Mouse (Mus musculus): Measurements from ENCODE around the gene Rassf8.

GRCm38 (mm10) chr6:145830617-145831016, 84.1 kb downstream of the Rassf8 start:
- no peak for TF ChIP-seq CTCF (IDR thresholded peaks at IDR 0.05; ENCODE audit: control insufficient read depth, insufficient read depth, insufficient replicate concordance, low read depth, low read length)
- TF ChIP-seq POLR2A (IDR thresholded peaks at IDR 0.05; ENCODE audit: control insufficient read depth, low read depth, low read length), result no peak

Measured in testis, adult 2 months (tissue).